Mouse (Mus musculus) cerebellum, adult 2 months (tissue): Measurements from ENCODE around the gene Ddx11.
"Not testable (repeated sequence)": the region's sequence is repeated elsewhere in the genome, so short reads cannot be mapped to it uniquely, and the experiment has no call there.

Source experiments
- CTCF ChIP-seq: fragments of 200-500 bp; IDR thresholded peaks from 2 replicates; pipeline ENCODE4 v1.5.1; 2011; ENCODE audit warnings: low read depth, mild to moderate bottlenecking, control low read depth, low read length, moderate library complexity, borderline replicate concordance; ENCODE audit not compliant: insufficient read depth
- POLR2A ChIP-seq: fragments of 200-500 bp; IDR thresholded peaks from 2 replicates; pipeline ENCODE4 v1.6.1; 2011; ENCODE audit warnings: low read length, control low read depth, borderline replicate concordance; ENCODE audit not compliant: insufficient read depth

DNA sequence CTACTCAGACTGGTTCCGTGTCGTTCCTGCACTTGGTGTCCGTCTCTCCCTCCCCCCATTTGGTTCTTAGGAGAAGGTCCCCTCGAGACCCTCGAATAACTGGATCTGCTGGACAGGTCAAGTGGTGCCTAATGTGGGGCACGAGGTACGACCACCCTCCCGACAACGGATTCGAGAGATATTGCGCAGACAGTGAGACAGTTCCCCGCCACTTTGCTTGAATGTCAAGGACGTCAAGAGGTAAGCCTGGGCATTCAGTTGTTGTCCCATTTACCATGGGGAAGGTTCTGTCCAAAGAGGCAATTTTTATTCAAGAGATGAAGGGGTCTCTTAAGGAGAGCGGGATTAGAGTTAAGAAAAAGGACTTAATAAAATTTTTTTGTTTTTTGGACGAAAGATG is 47.7 kb downstream of the Ddx11 start:
- not testable (repeated sequence) for TF ChIP-seq CTCF, POLR2A
